Mouse (Mus musculus) midbrain, embryonic 11.5 days (tissue): ENCODE data around the gene Tpst2. TPM values are rescaled to one million over a fixed set of nuclear protein-coding genes. Genes with fewer than 3 reads are reported as not detected.

Experiments used
- ATAC-seq: fragments of 200-750 bp; cut with Nextera tagmentation; 2 replicates; pipeline ENCODE4 v1.8.0; 2017; ENCODE audit warnings: moderate TSS enrichment, moderate library complexity; ENCODE audit not compliant: low FRiP score
- DNase-seq: peaks from one replicate; pipeline ENCODE4 v3.0.0; 2015; ENCODE audit warnings: low spot score; ENCODE audit errors: missing footprints
- H3K27ac ChIP-seq: fragments of 300-500 bp; sonication (generic); 2 replicates; pipeline ENCODE4 v1.5.1; 2014; ENCODE audit warnings: low read depth, low read length
- H3K27me3 ChIP-seq: fragments of 300-500 bp; sonication (generic); 2 replicates; pipeline ENCODE4 v1.6.1; 2014; ENCODE audit warnings: mild to moderate bottlenecking, low read length, moderate library complexity, mixed read lengths; ENCODE audit not compliant: control insufficient read depth, insufficient read depth
- H3K36me3 ChIP-seq: fragments of 300-500 bp; sonication (generic); 2 replicates; pipeline ENCODE4 v1.6.1; 2014; ENCODE audit warnings: mild to moderate bottlenecking, low read length, moderate library complexity, mixed read lengths; ENCODE audit not compliant: control insufficient read depth, insufficient read depth
- H3K4me1 ChIP-seq: fragments of 300-500 bp; sonication (generic); 2 replicates; pipeline ENCODE4 v1.6.1; 2014; ENCODE audit warnings: low read length; ENCODE audit not compliant: control insufficient read depth, insufficient read depth
- H3K4me2 ChIP-seq: fragments of 300-500 bp; sonication (generic); 2 replicates; pipeline ENCODE4 v1.6.1; 2014; ENCODE audit warnings: mild to moderate bottlenecking, moderate library complexity
- H3K4me3 ChIP-seq: fragments of 300-500 bp; sonication (generic); 2 replicates; pipeline ENCODE4 v1.5.1; 2014; ENCODE audit warnings: low read depth, low read length
- H3K9ac ChIP-seq: fragments of 300-500 bp; sonication (generic); 2 replicates; pipeline ENCODE4 v1.6.1; 2014; ENCODE audit warnings: low read length
- H3K9me3 ChIP-seq: fragments of 300-500 bp; sonication (generic); 2 replicates; pipeline ENCODE4 v1.6.1; 2016; ENCODE audit warnings: low read length; ENCODE audit not compliant: control insufficient read depth
- WGBS: fragments of 180-500 bp; shearing (Covaris S2); extraction: QIAGEN DNeasy Blood & Tissue Kit; methylation state at CpG from one replicate; pipeline ENCODE4 v1.1.7; 2014; 5-methylcytosine and 5-hydroxymethylcytosine counted together
- polyA plus RNA-seq: library from polyadenylated mRNA; unstranded; fragments of >200 nt; fragmentation: Nextera tagmentation; extraction: Ambion mirVana; gene quantifications from 2 replicates; pipeline ENCODE4 v1.2.1, GENCODE M21; 2014

Tpst2 gene
- polyA plus RNA-seq, 1 experiment from 2014 or later: 33.5 TPM

GRCm38 (mm10) chr5:112364184-112364797 lies 87.8 kb downstream of the Tpst2 start:
- Histone ChIP-seq H3K36me3 (peaks cover 2% of the 10 kb centered on the region; the same call in 1 of the 2 replicates), H3K27me3 (no peaks in the 10 kb centered on the region), H3K9me3 (no peaks in the 10 kb centered on the region), H3K4me2 (no peak overlapping the region), H3K4me3 (no peak overlapping the region), H3K4me1 (peaks cover under 1% of the 10 kb centered on the region), H3K9ac (no peak overlapping the region), H3K27ac (no peak overlapping the region)
- 72% methylated on average over 10 of the region's 10 CpGs for WGBS
- ATAC-seq (no peak), DNase-seq (no peak)

Other genes with a start within 250 kb of the Tpst2 start
- 0.52 and 2.0 TPM in 2 replicates for gene Cryba4, start 24.2 kb upstream of the Tpst2 start, polyA plus RNA-seq
- gene Crybb1, start 20.9 kb upstream of the Tpst2 start, polyA plus RNA-seq: 0.29 and 0.84 TPM in 2 replicates
- gene Tfip11, start 49.7 kb downstream of the Tpst2 start, polyA plus RNA-seq: 22.1 and 25.8 TPM in 2 replicates
- 46.0 and 46.8 TPM in 2 replicates for gene Srrd, start 66.3 kb downstream of the Tpst2 start, polyA plus RNA-seq
- 28.5 and 31.9 TPM in 2 replicates for gene Hps4, start 66.4 kb downstream of the Tpst2 start, polyA plus RNA-seq
- not detected in 2 replicates for gene Gm6583, start 79.3 kb downstream of the Tpst2 start, polyA plus RNA-seq
- 35.4 and 48.3 TPM in 2 replicates for gene Asphd2, start 118.2 kb downstream of the Tpst2 start, polyA plus RNA-seq
- not detected in 2 replicates for gene Gm6588, start 172.7 kb downstream of the Tpst2 start, polyA plus RNA-seq